In the genomic region with DNA sequence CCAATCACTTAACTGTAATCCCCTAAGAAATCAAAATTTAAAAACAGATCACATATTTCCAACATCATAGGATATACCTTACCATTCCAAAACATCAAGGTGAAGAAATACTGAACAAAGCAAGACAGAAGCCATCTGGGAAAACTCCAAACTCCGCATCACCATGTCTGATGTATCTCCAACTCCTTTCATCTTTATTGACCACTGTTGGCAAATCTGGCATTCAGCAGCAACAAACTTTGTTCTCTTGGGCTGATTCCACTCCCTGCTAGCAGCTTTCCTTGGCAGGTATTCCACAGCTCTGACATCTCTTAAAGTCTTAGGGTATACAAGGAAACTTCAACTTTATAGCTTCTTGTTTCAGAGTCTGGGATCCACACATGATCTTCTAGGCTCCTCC, we compare ENCODE assay signal across 17 mouse cellular contexts. TPM values are rescaled to one million over a fixed set of nuclear protein-coding genes. Genes with fewer than 3 reads are reported as not detected.
DNase-seq lines count a peak whose midpoint lies in the region; ATAC-seq and TF ChIP-seq lines count a peak whose summit lies in the region.
"Had no signal": no experiment of that assay in that cellular context is flagged by ENCODE, and none has a peak within 500 bp of the region (broad histone marks: within the 10 kb centered on the region; RNA-seq: fewer than 3 reads in every experiment).

No protein-coding gene starts in this region.

- no peak overlapping the region for H3K4me2 ChIP-seq in liver, postnatal 0 days (ENCODE audit: low read depth, low read length)

- WGBS in liver, adult 2 months: 41% methylated on average over 1 of the region's 1 CpGs
- WGBS in liver, postnatal 0 days (ENCODE audit: insufficient replicate concordance): 84% methylated on average over 1 of the region's 1 CpGs

- H3K79me2 ChIP-seq in liver, adult 2 months (ENCODE audit: control insufficient read depth, insufficient read depth, low read length): peaks cover 16% of the 10 kb centered on the region; the same call in 1 of the 2 replicates

- no peak overlapping the region for H3K9ac ChIP-seq in liver, adult 2 months (ENCODE audit: low read depth, low read length)
- H3K9ac ChIP-seq in liver, postnatal 0 days (replicated peaks): no peak overlapping the region

- no peaks in the 10 kb centered on the region for H3K36me3 ChIP-seq in liver, adult 2 months (ENCODE audit: control insufficient read depth, insufficient read depth, low read length)
- no peaks in the 10 kb centered on the region for H3K36me3 ChIP-seq in liver, postnatal 0 days (replicated peaks; ENCODE audit: insufficient read depth, low read length)

- no peak for TF ChIP-seq EP300 in liver, postnatal 0 days (IDR thresholded peaks at IDR 0.05; ENCODE audit: low read depth)

- peak; percentile 96 for DNase-seq in liver, adult 2 months (ENCODE audit: extremely low read depth, low read depth, low spot score)
- DNase-seq in liver, postnatal 0 days: no peak
- DNase-seq: adrenal gland, adult 2 months; adrenal gland, adult 8-10 months; adrenal gland, postnatal 10 days; adrenal gland, postnatal 14 days; adrenal gland, postnatal 25 days; adrenal gland, postnatal 36 days; B cell, adult 2 months; cerebellum, adult 11 months; cerebellum, adult 11-12 months; cerebellum, adult 18-20 months; cerebellum, adult 2 months had no signal

- no peak for ATAC-seq in liver, postnatal 0 days
- ATAC-seq: activated CD4-positive, CD25-positive, alpha-beta regulatory T cell, adult 4 months; CD4-positive, CD25-positive, alpha-beta regulatory T cell, adult 4 months; Patski had no signal

- H3K4me3 ChIP-seq in liver, adult 2 months (ENCODE audit: insufficient read depth, low read depth, low read length): no peak overlapping the region
- no peak overlapping the region for H3K4me3 ChIP-seq in liver, postnatal 0 days (ENCODE audit: low read depth, low read length)

- H3K4me1 ChIP-seq in liver, adult 2 months (ENCODE audit: control insufficient read depth, insufficient read depth, low read length): peaks cover 21% of the 10 kb centered on the region
- H3K4me1 ChIP-seq in liver, postnatal 0 days (ENCODE audit: insufficient read depth): no peaks in the 10 kb centered on the region

- no peak for TF ChIP-seq CTCF in liver, adult 2 months (IDR thresholded peaks at IDR 0.05; ENCODE audit: low read depth, low read length)
- no peak for TF ChIP-seq CTCF in liver, postnatal 0 days (IDR thresholded peaks at IDR 0.05; ENCODE audit: low read depth)

- H3K27ac ChIP-seq in liver, adult 2 months (replicated peaks; ENCODE audit: insufficient read depth, low read depth, low read length): peak overlapping the region; percentile 54
- no peak overlapping the region for H3K27ac ChIP-seq in liver, postnatal 0 days (ENCODE audit: low read depth)

- no peak for TF ChIP-seq POLR2A in liver, adult 2 months (IDR thresholded peaks at IDR 0.05; ENCODE audit: extremely low read depth, insufficient read depth, low read length)

- peaks cover 8% of the 10 kb centered on the region for H3K9me3 ChIP-seq in liver, postnatal 0 days (ENCODE audit: low read length)

- no peaks in the 10 kb centered on the region for H3K27me3 ChIP-seq in liver, adult 2 months (ENCODE audit: control insufficient read depth, insufficient read depth, low read length)
- H3K27me3 ChIP-seq in liver, postnatal 0 days (ENCODE audit: insufficient read depth, low read length): no peaks in the 10 kb centered on the region
- H3K27me3 ChIP-seq: CH12.LX, Patski had no signal

RNA-seq across cellular contexts. Expression of a gene that starts 39.2 kb away (rescaled TPM):
- total RNA-seq in liver, adult 2 months (2014; rRNA removed): 139 and 155 TPM in 2 replicates
- 161 and 182 TPM in 2 replicates for polyA plus RNA-seq in liver, adult 2 months (2012; rRNA removed)
- 77.8 and 93.3 TPM in 2 replicates for polyA plus RNA-seq in liver, postnatal 0 days (2015; fragmentation: Nextera tagmentation; extraction: Ambion mirVana)
